Mouse (Mus musculus) heart, embryonic 16.5 days (tissue): ENCODE measurements around the gene Mms22l. TPM values are rescaled to one million over a fixed set of nuclear protein-coding genes. Genes with fewer than 3 reads are reported as not detected.

Experiments used
- ATAC-seq: fragments of 200-750 bp; cut with Nextera tagmentation; replicated peaks from 2 replicates; pipeline ENCODE4 v1.8.0; 2017; ENCODE audit warnings: moderate number of reproducible peaks; ENCODE audit not compliant: insufficient read depth, low FRiP score; ENCODE audit errors: extremely low read depth
- H3K27ac ChIP-seq: fragments of 300-500 bp; sonication (generic); 2 replicates; pipeline ENCODE4 v1.5.1; 2014; ENCODE audit warnings: mild to moderate bottlenecking, low read length, control low read depth, moderate library complexity
- H3K27me3 ChIP-seq: fragments of 300-500 bp; sonication (generic); 2 replicates; pipeline ENCODE4 v1.6.1; 2014; ENCODE audit warnings: low read length, mixed read lengths; ENCODE audit not compliant: control insufficient read depth, insufficient read depth
- H3K36me3 ChIP-seq: fragments of 300-500 bp; sonication (generic); 2 replicates; pipeline ENCODE4 v1.6.1; 2014; ENCODE audit not compliant: control insufficient read depth, insufficient read depth
- H3K4me1 ChIP-seq: fragments of 300-500 bp; sonication (generic); 2 replicates; pipeline ENCODE4 v1.6.1; 2014; ENCODE audit warnings: low read length, mixed read lengths; ENCODE audit not compliant: control insufficient read depth, insufficient read depth
- H3K4me2 ChIP-seq: fragments of 300-500 bp; sonication (generic); 2 replicates; pipeline ENCODE4 v1.6.1; 2014; ENCODE audit warnings: low read depth, mild to moderate bottlenecking, control low read depth, low read length
- H3K4me3 ChIP-seq: fragments of 300-500 bp; sonication (generic); 2 replicates; pipeline ENCODE4 v1.5.1; 2014; ENCODE audit warnings: mild to moderate bottlenecking, control low read depth, low read length
- H3K9ac ChIP-seq: fragments of 300-500 bp; sonication (generic); 2 replicates; pipeline ENCODE4 v1.6.1; 2014; ENCODE audit warnings: low read length, control low read depth
- H3K9me3 ChIP-seq: fragments of 300-500 bp; sonication (generic); replicated peaks from 2 replicates; pipeline ENCODE4 v1.6.1; 2016; ENCODE audit warnings: low read length; ENCODE audit not compliant: control insufficient read depth
- WGBS: fragments of 180-500 bp; shearing (Covaris S2); extraction: QIAGEN DNeasy Blood & Tissue Kit; methylation state at CpG from one replicate; pipeline ENCODE4 v1.1.7; 2014; 5-methylcytosine and 5-hydroxymethylcytosine counted together
- polyA plus RNA-seq: library from polyadenylated mRNA; unstranded; fragments of >200 nt; fragmentation: Nextera tagmentation; extraction: Ambion mirVana; gene quantifications from 2 replicates; pipeline ENCODE4 v1.2.1, GENCODE M21; 2015

Mms22l gene
- polyA plus RNA-seq, 1 experiment from 2014 or later, result 19.7 TPM

DNA sequence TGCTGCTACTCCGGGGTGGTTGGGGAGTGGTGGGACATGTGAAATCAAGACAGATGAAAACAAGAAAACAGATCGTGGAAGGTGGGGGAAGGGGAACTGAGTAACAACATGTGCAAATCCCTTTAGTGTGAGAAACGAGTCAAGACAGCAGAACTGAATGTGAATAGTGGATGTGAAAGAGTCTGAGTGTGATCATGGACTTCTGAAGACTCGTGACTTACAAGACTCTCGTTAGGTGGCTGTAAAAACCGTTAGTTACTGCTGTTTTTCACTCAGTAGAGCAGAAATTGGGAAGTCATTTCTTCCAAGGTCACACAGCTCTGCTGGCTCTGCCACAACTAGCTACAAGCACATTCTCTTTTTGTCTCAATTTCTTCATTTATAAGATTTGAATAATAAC lies 71.8 kb downstream of the Mms22l start:
- Histone ChIP-seq H3K27me3 (no peaks in the 10 kb centered on the region), H3K4me3 (no peak overlapping the region), H3K36me3 (no peaks in the 10 kb centered on the region), H3K9ac (no peak overlapping the region), H3K4me2 (no peak overlapping the region), H3K4me1 (no peaks in the 10 kb centered on the region), H3K9me3 (no peaks in the 10 kb centered on the region), H3K27ac (no peak overlapping the region)
- WGBS, result 73% methylated on average over 6 of the region's 6 CpGs
- no peak for ATAC-seq

GRCm38 (mm10) chr4:24568989-24569556 lies 72.8 kb downstream of the Mms22l start:
- Histone ChIP-seq H3K4me3 (no peak overlapping the region), H3K27ac (no peak overlapping the region), H3K4me2 (no peak overlapping the region), H3K9me3 (no peaks in the 10 kb centered on the region), H3K9ac (no peak overlapping the region), H3K27me3 (no peaks in the 10 kb centered on the region), H3K36me3 (no peaks in the 10 kb centered on the region), H3K4me1 (no peaks in the 10 kb centered on the region)
- 85% methylated on average over 7 of the region's 7 CpGs for WGBS
- no peak for ATAC-seq

- Histone ChIP-seq H3K36me3 (peaks cover 7% of the 10 kb centered on the region; the same call in 1 of the 2 replicates), H3K27me3 (no peaks in the 10 kb centered on the region), H3K4me3 (no peak overlapping the region), H3K27ac (no peak overlapping the region), H3K9me3 (no peaks in the 10 kb centered on the region), H3K9ac (no peak overlapping the region), H3K4me2 (no peak overlapping the region), H3K4me1 (no peaks in the 10 kb centered on the region)
- 20% methylated on average over 6 of the region's 6 CpGs for WGBS
- ATAC-seq, result no peak; the same call in 1 of the 2 replicates
These were observed 78.0 kb downstream of the Mms22l start for GRCm38 (mm10) chr4:24574276-24574675.

GRCm38 (mm10) chr4:24577594-24577993 lies 81.3 kb downstream of the Mms22l start:
- Histone ChIP-seq H3K36me3 (peaks cover 12% of the 10 kb centered on the region; the same call in 1 of the 2 replicates), H3K27me3 (no peaks in the 10 kb centered on the region), H3K9me3 (no peaks in the 10 kb centered on the region), H3K9ac (no peak overlapping the region), H3K4me1 (no peaks in the 10 kb centered on the region), H3K4me3 (no peak overlapping the region), H3K27ac (no peak overlapping the region), H3K4me2 (no peak overlapping the region)
- WGBS, result 95% methylated on average over 5 of the region's 5 CpGs
- ATAC-seq, result no peak

DNA sequence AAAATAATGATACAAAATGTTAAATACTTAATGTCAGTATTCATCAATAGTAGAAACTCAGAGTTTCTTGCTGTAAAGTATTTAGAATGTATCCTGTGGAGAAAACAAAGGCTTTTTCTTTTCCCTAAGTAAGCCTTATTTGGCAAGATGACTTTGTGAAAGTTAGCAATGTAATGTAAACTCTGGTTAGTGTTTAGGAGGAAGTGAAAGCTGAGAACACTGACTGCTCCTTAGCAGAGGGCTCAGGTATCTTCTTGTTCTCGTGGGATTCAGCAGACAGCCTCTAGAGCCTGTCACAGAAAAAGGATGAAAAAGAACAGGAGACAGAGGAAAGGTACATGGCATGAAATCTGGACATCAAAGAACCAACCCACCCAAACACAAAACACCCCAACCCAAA lies 86.0 kb downstream of the Mms22l start:
- H3K27me3 ChIP-seq, result no peaks in the 10 kb centered on the region
- ATAC-seq, result no peak
- H3K36me3 ChIP-seq, result peaks cover 13% of the 10 kb centered on the region; the same call in 1 of the 2 replicates
- H3K4me2 ChIP-seq, result no peak overlapping the region
- 44% methylated on average over 1 of the region's 1 CpGs for WGBS
- no peaks in the 10 kb centered on the region for H3K9me3 ChIP-seq
- no peak overlapping the region for H3K4me3 ChIP-seq
- no peaks in the 10 kb centered on the region for H3K4me1 ChIP-seq
- H3K27ac ChIP-seq, result no peak overlapping the region
- no peak overlapping the region for H3K9ac ChIP-seq

GRCm38 (mm10) chr4:24583997-24584396 lies 87.7 kb downstream of the Mms22l start:
- Histone ChIP-seq H3K4me1 (no peaks in the 10 kb centered on the region), H3K4me3 (no peak overlapping the region), H3K9ac (no peak overlapping the region), H3K9me3 (no peaks in the 10 kb centered on the region), H3K27ac (no peak overlapping the region), H3K27me3 (no peaks in the 10 kb centered on the region), H3K36me3 (peaks cover 18% of the 10 kb centered on the region), H3K4me2 (no peak overlapping the region)
- WGBS, result 70% methylated on average over 3 of the region's 3 CpGs
- no peak for ATAC-seq

DNA sequence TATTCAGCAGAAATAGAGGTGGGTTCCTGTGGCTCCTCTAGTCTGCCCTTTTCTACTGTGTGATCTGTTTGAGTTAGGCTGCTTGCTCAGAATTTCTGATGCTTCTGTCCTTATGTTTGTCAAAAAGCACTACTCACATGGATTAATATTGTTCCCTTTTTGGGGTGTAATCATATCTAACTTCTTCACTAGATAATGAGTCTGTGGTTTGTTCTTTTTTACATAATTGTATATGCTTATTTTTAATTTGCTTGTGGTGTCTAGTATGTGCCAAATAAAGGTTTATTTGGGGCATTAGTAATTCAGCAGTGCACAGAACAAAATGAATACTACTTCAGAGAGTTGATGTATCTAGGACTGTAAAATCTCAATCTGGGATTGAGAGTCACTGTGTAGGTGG lies 98.6 kb downstream of the Mms22l start:
- H3K27me3 ChIP-seq, result no peaks in the 10 kb centered on the region
- ATAC-seq, result no peak

DNA sequence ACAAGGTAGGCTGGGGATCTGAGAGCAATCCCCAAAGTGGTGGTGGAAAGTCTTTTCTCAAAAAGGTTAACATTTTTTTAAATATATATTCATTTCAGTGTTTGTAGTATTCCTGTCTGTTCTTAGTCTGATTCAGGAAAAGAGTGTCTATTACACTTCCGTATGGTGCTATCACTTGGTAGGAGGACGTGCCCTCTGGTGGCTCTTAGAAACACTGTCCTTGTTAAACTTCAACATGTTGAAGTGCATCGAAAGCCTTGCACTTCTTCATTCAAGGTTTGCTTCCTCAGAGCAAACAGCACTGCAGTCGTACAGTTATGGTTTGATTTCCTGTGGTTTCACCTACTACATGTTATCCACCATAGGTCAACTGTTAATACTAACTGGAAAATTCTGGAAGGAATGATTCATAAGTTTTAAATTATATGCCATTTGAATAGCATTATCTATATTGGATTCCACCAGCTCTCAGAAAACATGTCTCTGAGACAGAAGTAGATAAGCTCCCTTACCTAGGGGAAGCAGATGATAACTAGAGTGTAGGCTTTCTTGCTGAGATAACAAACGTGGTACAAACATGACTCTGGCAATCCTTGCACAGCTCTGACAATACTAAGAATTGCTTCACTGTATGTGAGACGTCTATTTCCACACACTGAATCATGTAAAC lies 100.8 kb downstream of the Mms22l start:
- Histone ChIP-seq H3K9ac (no peak overlapping the region), H3K9me3 (no peaks in the 10 kb centered on the region), H3K27ac (no peak overlapping the region), H3K4me3 (no peak overlapping the region), H3K4me1 (no peaks in the 10 kb centered on the region), H3K36me3 (0 out of 2 replicates have a peak, but pooled peaks cover 9% of the 10 kb centered on the region), H3K4me2 (no peak overlapping the region), H3K27me3 (no peaks in the 10 kb centered on the region)
- 52% methylated on average over 6 of the region's 6 CpGs for WGBS
- ATAC-seq, result no peak

More for the DNA sequence above, 98.6 kb downstream of the Mms22l start:
- H3K9me3 ChIP-seq, result no peaks in the 10 kb centered on the region
- no peak overlapping the region for H3K27ac ChIP-seq
- H3K4me1 ChIP-seq, result no peaks in the 10 kb centered on the region
- H3K9ac ChIP-seq, result no peak overlapping the region
- no peak overlapping the region for H3K4me2 ChIP-seq
- 0 out of 2 replicates have a peak, but pooled peaks cover 4% of the 10 kb centered on the region for H3K36me3 ChIP-seq
- no peak overlapping the region for H3K4me3 ChIP-seq

DNA sequence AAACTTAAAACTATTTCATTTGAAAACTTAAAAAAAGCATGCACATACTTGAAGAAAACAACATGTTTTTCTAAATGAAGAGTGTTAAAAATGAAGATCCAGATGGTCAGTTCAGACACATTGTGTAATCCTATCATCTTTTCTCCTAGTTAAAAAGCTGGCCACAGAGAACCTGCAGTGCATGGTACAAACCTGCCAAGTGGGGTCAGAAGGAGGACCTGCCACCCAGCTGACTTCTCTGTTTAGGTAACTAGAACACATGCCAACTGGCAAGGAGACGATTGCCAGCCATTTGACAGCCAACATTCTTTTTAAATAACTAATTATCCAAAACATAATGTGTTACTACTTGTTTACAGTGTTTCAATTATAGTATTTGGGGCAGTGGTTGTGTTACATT lies 102.4 kb downstream of the Mms22l start:
- Histone ChIP-seq H3K4me2 (no peak overlapping the region), H3K36me3 (0 out of 2 replicates have a peak, but pooled peaks cover 14% of the 10 kb centered on the region), H3K9me3 (no peaks in the 10 kb centered on the region), H3K27me3 (no peaks in the 10 kb centered on the region), H3K4me3 (no peak overlapping the region), H3K4me1 (no peaks in the 10 kb centered on the region), H3K9ac (no peak overlapping the region), H3K27ac (no peak overlapping the region)
- no peak for ATAC-seq
- 77% methylated on average over 1 of the region's 1 CpGs for WGBS
